Mouse (Mus musculus): ENCODE measurements at regions not wholly inside any gene's neighbourhood (a gene's known extent, or its start where the extent isn't known, plus 50 kb on each side); places are given as distances from the start of the nearest gene placed in this dataset.
A peak's percentile ranks its signal among the peaks of the same experiment; 100 is the strongest.

GRCm38 (mm10) chr7:145067366-145067765, 127.6 kb upstream of the Ccnd1 start:
- Histone ChIP-seq H3K4me1 (0 out of 2 replicates have a peak, but pooled peaks cover 2% of the 10 kb centered on the region), H3K4me2 (no peak overlapping the region), H3K4me3 (replicated peaks) (no peak overlapping the region), H3K27ac (no peak overlapping the region), H3K36me3 (no peaks in the 10 kb centered on the region), H3K9me3 (replicated peaks) (no peaks in the 10 kb centered on the region), H3K27me3 (no peaks in the 10 kb centered on the region), H3K9ac (no peak overlapping the region)
- WGBS = 42% methylated on average over 3 of the region's 3 CpGs
- ATAC-seq (replicated peaks; ENCODE audit: low FRiP score) = no peak

GRCm38 (mm10) chr7:145056320-145056719, 116.6 kb upstream of the Ccnd1 start:
- Histone ChIP-seq H3K9me3 (replicated peaks) (no peaks in the 10 kb centered on the region), H3K36me3 (no peaks in the 10 kb centered on the region), H3K9ac (no peak overlapping the region), H3K27ac (no peak overlapping the region), H3K4me1 (peaks cover 8% of the 10 kb centered on the region), H3K4me3 (replicated peaks) (no peak overlapping the region), H3K4me2 (no peak overlapping the region), H3K27me3 (no peaks in the 10 kb centered on the region)
- 37% methylated on average over 7 of the region's 7 CpGs for WGBS
- ATAC-seq (replicated peaks; ENCODE audit: low FRiP score) = peak; percentile 57

GRCm38 (mm10) chr7:145051616-145052015, 111.9 kb upstream of the Ccnd1 start:
- Histone ChIP-seq H3K9ac (no peak overlapping the region), H3K9me3 (replicated peaks) (no peaks in the 10 kb centered on the region), H3K4me2 (no peak overlapping the region), H3K27ac (no peak overlapping the region), H3K4me3 (replicated peaks) (no peak overlapping the region), H3K27me3 (no peaks in the 10 kb centered on the region), H3K36me3 (no peaks in the 10 kb centered on the region), H3K4me1 (peaks cover 26% of the 10 kb centered on the region)
- ATAC-seq (replicated peaks; ENCODE audit: low FRiP score) = no peak

GRCm38 (mm10) chr7:145050729-145051128, 111.0 kb upstream of the Ccnd1 start:
- no peaks in the 10 kb centered on the region for H3K36me3 ChIP-seq
- H3K9me3 ChIP-seq (replicated peaks) = no peaks in the 10 kb centered on the region
- H3K4me3 ChIP-seq (replicated peaks) = no peak overlapping the region
- no peak for ATAC-seq (replicated peaks; ENCODE audit: low FRiP score)
- H3K4me2 ChIP-seq = no peak overlapping the region
- no peak overlapping the region for H3K9ac ChIP-seq
- H3K27ac ChIP-seq = no peak overlapping the region
- H3K4me1 ChIP-seq = peaks cover 18% of the 10 kb centered on the region
- WGBS = 89% methylated on average over 3 of the region's 3 CpGs
- no peaks in the 10 kb centered on the region for H3K27me3 ChIP-seq

GRCm38 (mm10) chr7:145048481-145048877, 108.8 kb upstream of the Ccnd1 start:
- Histone ChIP-seq H3K36me3 (no peaks in the 10 kb centered on the region), H3K4me1 (peaks cover 18% of the 10 kb centered on the region), H3K9ac (no peak overlapping the region), H3K4me2 (no peak overlapping the region), H3K27me3 (no peaks in the 10 kb centered on the region), H3K9me3 (replicated peaks) (no peaks in the 10 kb centered on the region), H3K4me3 (replicated peaks) (no peak overlapping the region), H3K27ac (no peak overlapping the region)
- ATAC-seq (replicated peaks; ENCODE audit: low FRiP score) = no peak
- WGBS = 92% methylated on average over 5 of the region's 5 CpGs

- Histone ChIP-seq H3K4me3 (replicated peaks) (no peak overlapping the region), H3K27me3 (no peaks in the 10 kb centered on the region), H3K4me1 (peaks cover 18% of the 10 kb centered on the region), H3K4me2 (no peak overlapping the region), H3K9me3 (replicated peaks) (no peaks in the 10 kb centered on the region), H3K27ac (peak overlapping the region; percentile 67), H3K36me3 (no peaks in the 10 kb centered on the region), H3K9ac (no peak overlapping the region; the same call in 1 of the 2 replicates)
- 59% methylated on average over 7 of the region's 7 CpGs for WGBS
- no peak for ATAC-seq (replicated peaks; ENCODE audit: low FRiP score)
These were observed 108.2 kb upstream of the Ccnd1 start for GRCm38 (mm10) chr7:145047771-145048480.

- Histone ChIP-seq H3K4me1 (peaks cover 18% of the 10 kb centered on the region), H3K27ac (no peak overlapping the region), H3K4me3 (replicated peaks) (no peak overlapping the region), H3K27me3 (no peaks in the 10 kb centered on the region), H3K9ac (no peak overlapping the region), H3K9me3 (replicated peaks) (no peaks in the 10 kb centered on the region), H3K36me3 (no peaks in the 10 kb centered on the region), H3K4me2 (no peak overlapping the region)
- no peak for ATAC-seq (replicated peaks; ENCODE audit: low FRiP score)
- 59% methylated on average over 1 of the region's 1 CpGs for WGBS
These were observed 105.5 kb upstream of the Ccnd1 start for GRCm38 (mm10) chr7:145045230-145045629.

- Histone ChIP-seq H3K4me2 (no peak overlapping the region), H3K27ac (no peak overlapping the region), H3K9me3 (replicated peaks) (no peaks in the 10 kb centered on the region), H3K4me3 (replicated peaks) (no peak overlapping the region), H3K9ac (no peak overlapping the region), H3K4me1 (peaks cover 15% of the 10 kb centered on the region), H3K36me3 (no peaks in the 10 kb centered on the region), H3K27me3 (no peaks in the 10 kb centered on the region)
- 49% methylated on average over 7 of the region's 7 CpGs for WGBS
- ATAC-seq (replicated peaks; ENCODE audit: low FRiP score) = no peak
These were observed 103.9 kb upstream of the Ccnd1 start for GRCm38 (mm10) chr7:145043455-145044149.

- WGBS = 56% methylated on average over 8 of the region's 8 CpGs
- Histone ChIP-seq H3K4me2 (no peak overlapping the region), H3K36me3 (no peaks in the 10 kb centered on the region), H3K4me1 (no peaks in the 10 kb centered on the region; the same call in 1 of the 2 replicates), H3K4me3 (replicated peaks) (no peak overlapping the region), H3K9me3 (replicated peaks) (no peaks in the 10 kb centered on the region), H3K9ac (no peak overlapping the region), H3K27ac (no peak overlapping the region), H3K27me3 (no peaks in the 10 kb centered on the region)
- no peak for ATAC-seq (replicated peaks; ENCODE audit: low FRiP score)
These were observed 101.1 kb upstream of the Ccnd1 start for GRCm38 (mm10) chr7:145040871-145041270.

GRCm38 (mm10) chr7:145034385-145034784, 94.7 kb upstream of the Ccnd1 start:
- Histone ChIP-seq H3K4me1 (peaks cover 21% of the 10 kb centered on the region), H3K9ac (no peak overlapping the region), H3K4me2 (no peak overlapping the region), H3K4me3 (replicated peaks) (no peak overlapping the region), H3K27ac (no peak overlapping the region), H3K27me3 (no peaks in the 10 kb centered on the region), H3K36me3 (no peaks in the 10 kb centered on the region), H3K9me3 (replicated peaks) (no peaks in the 10 kb centered on the region)
- WGBS = 64% methylated on average over 1 of the region's 1 CpGs
- no peak for ATAC-seq (replicated peaks; ENCODE audit: low FRiP score)

- WGBS = 15% methylated on average over 7 of the region's 7 CpGs
- H3K36me3 ChIP-seq = no peaks in the 10 kb centered on the region
- peaks cover 24% of the 10 kb centered on the region for H3K4me1 ChIP-seq
- H3K27me3 ChIP-seq = no peaks in the 10 kb centered on the region
- H3K9me3 ChIP-seq (replicated peaks) = no peaks in the 10 kb centered on the region
- peak overlapping the region; percentile 36 for H3K4me3 ChIP-seq (replicated peaks)
- ATAC-seq (replicated peaks; ENCODE audit: low FRiP score) = peak; percentile 9; the same call in 1 of the 2 replicates
- no peak overlapping the region for H3K9ac ChIP-seq
- H3K27ac ChIP-seq = peak overlapping the region; percentile 85
- peak overlapping the region; percentile 75 for H3K4me2 ChIP-seq
These were observed 91.5 kb upstream of the Ccnd1 start for GRCm38 (mm10) chr7:145031275-145031674.

GRCm38 (mm10) chr7:145030635-145031141, 91.0 kb upstream of the Ccnd1 start:
- ATAC-seq (replicated peaks; ENCODE audit: low FRiP score) = peak; percentile 92
- peak overlapping the region; percentile 75 for H3K4me2 ChIP-seq
- no peaks in the 10 kb centered on the region for H3K36me3 ChIP-seq
- H3K9ac ChIP-seq = no peak overlapping the region; the same call in 1 of the 2 replicates
- H3K27ac ChIP-seq = peak overlapping the region; percentile 85
- H3K9me3 ChIP-seq (replicated peaks) = no peaks in the 10 kb centered on the region
- under 1% methylated on average over 22 of the region's 22 CpGs for WGBS
- H3K27me3 ChIP-seq = no peaks in the 10 kb centered on the region
- H3K4me3 ChIP-seq (replicated peaks) = peak overlapping the region; percentile 36
- peaks cover 29% of the 10 kb centered on the region for H3K4me1 ChIP-seq
